Mouse (Mus musculus): Measurements from ENCODE around the gene Flad1. TPM values are rescaled to one million over a fixed set of nuclear protein-coding genes. Genes with fewer than 3 reads are reported as not detected.

The Flad1 gene
- polyA plus RNA-seq, 2 experiments: 26.8 to 32.8 TPM

- Histone ChIP-seq H3K36me3 (ENCODE audit: control insufficient read depth, insufficient read depth, low read length) (no peaks in the 10 kb centered on the region), H3K4me2 (replicated peaks; ENCODE audit: low read depth, low read length, severe bottlenecking) (no peak within 1 kb of the TSS), H3K4me3 (replicated peaks; ENCODE audit: low read length) (no peak within 1 kb of the TSS), H3K27ac (replicated peaks; ENCODE audit: low read depth, low read length) (no peak within 1 kb of the TSS), H3K9me3 (ENCODE audit: control insufficient read depth, low read length) (no peaks in the 10 kb centered on the region), H3K9ac (ENCODE audit: low read depth, low read length, severe bottlenecking) (no peak within 1 kb of the TSS), H3K4me1 (ENCODE audit: control insufficient read depth, insufficient read depth, low read length) (no peaks in the 10 kb centered on the region), H3K27me3 (ENCODE audit: control insufficient read depth, insufficient read depth, low read length) (no peaks in the 10 kb centered on the region)
- no peak for TF ChIP-seq POLR2A (IDR thresholded peaks at IDR 0.05; ENCODE audit: borderline replicate concordance, extremely low read depth, insufficient read depth, insufficient read length)
- DNase-seq (ENCODE audit: low spot score) (no peak), ATAC-seq (ENCODE audit: low FRiP score, low read depth) (no peak)
- WGBS: 83% methylated on average over 7 of the region's 7 CpGs
Observed at GRCm38 (mm10) chr3:89361675-89362074, 50.0 kb downstream of the Flad1 start, which contains the start of gene Dcst2. Gene Dcst2 (plus strand): TSS chr3:89361975.

GRCm38 (mm10) chr3:89360237-89360636 lies 51.4 kb downstream of the Flad1 start:
- no peak for DNase-seq (ENCODE audit: low spot score)
- no peaks in the 10 kb centered on the region for H3K9me3 ChIP-seq (ENCODE audit: control insufficient read depth, low read length)
- no peak overlapping the region for H3K4me2 ChIP-seq (replicated peaks; ENCODE audit: low read depth, low read length, severe bottlenecking)
- H3K27me3 ChIP-seq (ENCODE audit: control insufficient read depth, insufficient read depth, low read length): no peaks in the 10 kb centered on the region
- ATAC-seq (ENCODE audit: low FRiP score, low read depth): no peak
- WGBS: 66% methylated on average over 3 of the region's 3 CpGs
- no peak overlapping the region for H3K9ac ChIP-seq (ENCODE audit: low read depth, low read length, severe bottlenecking)
- TF ChIP-seq POLR2A (IDR thresholded peaks at IDR 0.05; ENCODE audit: borderline replicate concordance, extremely low read depth, insufficient read depth, insufficient read length): no peak
- H3K27ac ChIP-seq (replicated peaks; ENCODE audit: low read depth, low read length): no peak overlapping the region
- H3K4me1 ChIP-seq (ENCODE audit: control insufficient read depth, insufficient read depth, low read length): no peaks in the 10 kb centered on the region
- H3K36me3 ChIP-seq (ENCODE audit: control insufficient read depth, insufficient read depth, low read length): no peaks in the 10 kb centered on the region
- no peak overlapping the region for H3K4me3 ChIP-seq (replicated peaks; ENCODE audit: low read length)

- H3K4me1 ChIP-seq (ENCODE audit: control insufficient read depth, insufficient read depth, low read length): no peaks in the 10 kb centered on the region
- no peak for TF ChIP-seq POLR2A (IDR thresholded peaks at IDR 0.05; ENCODE audit: borderline replicate concordance, extremely low read depth, insufficient read depth, insufficient read length)
- no peak overlapping the region for H3K4me2 ChIP-seq (replicated peaks; ENCODE audit: low read depth, low read length, severe bottlenecking)
- WGBS: 77% methylated on average over 6 of the region's 6 CpGs
- H3K27ac ChIP-seq (replicated peaks; ENCODE audit: low read depth, low read length): no peak overlapping the region
- H3K4me3 ChIP-seq (replicated peaks; ENCODE audit: low read length): no peak overlapping the region
- no peaks in the 10 kb centered on the region for H3K36me3 ChIP-seq (ENCODE audit: control insufficient read depth, insufficient read depth, low read length)
- H3K27me3 ChIP-seq (ENCODE audit: control insufficient read depth, insufficient read depth, low read length): no peaks in the 10 kb centered on the region
- ATAC-seq (ENCODE audit: low FRiP score, low read depth): no peak
- no peak overlapping the region for H3K9ac ChIP-seq (ENCODE audit: low read depth, low read length, severe bottlenecking)
- no peaks in the 10 kb centered on the region for H3K9me3 ChIP-seq (ENCODE audit: control insufficient read depth, low read length)
- no peak for DNase-seq (ENCODE audit: low spot score)
Observed at GRCm38 (mm10) chr3:89359630-89360029, 52.0 kb downstream of the Flad1 start.

- no peak for TF ChIP-seq POLR2A (IDR thresholded peaks at IDR 0.05; ENCODE audit: borderline replicate concordance, extremely low read depth, insufficient read depth, insufficient read length)
- ATAC-seq (ENCODE audit: low FRiP score, low read depth): no peak
Observed at GRCm38 (mm10) chr3:89356029-89356428, 55.6 kb downstream of the Flad1 start.

GRCm38 (mm10) chr3:89355512-89355902 lies 56.2 kb downstream of the Flad1 start:
- no peak for ATAC-seq (ENCODE audit: low FRiP score, low read depth)
- 75% methylated on average over 6 of the region's 6 CpGs for WGBS

More at GRCm38 (mm10) chr3:89356029-89356428, 55.6 kb downstream of the Flad1 start:
- Histone ChIP-seq H3K27ac (replicated peaks; ENCODE audit: low read depth, low read length) (no peak overlapping the region), H3K36me3 (ENCODE audit: control insufficient read depth, insufficient read depth, low read length) (no peaks in the 10 kb centered on the region), H3K9ac (ENCODE audit: low read depth, low read length, severe bottlenecking) (no peak overlapping the region), H3K4me3 (replicated peaks; ENCODE audit: low read length) (no peak overlapping the region), H3K27me3 (ENCODE audit: control insufficient read depth, insufficient read depth, low read length) (no peaks in the 10 kb centered on the region), H3K4me2 (replicated peaks; ENCODE audit: low read depth, low read length, severe bottlenecking) (no peak overlapping the region), H3K4me1 (ENCODE audit: control insufficient read depth, insufficient read depth, low read length) (no peaks in the 10 kb centered on the region), H3K9me3 (ENCODE audit: control insufficient read depth, low read length) (no peaks in the 10 kb centered on the region)
- no peak for DNase-seq (ENCODE audit: low spot score)
- WGBS: 57% methylated on average over 9 of the region's 9 CpGs

More at GRCm38 (mm10) chr3:89355512-89355902, 56.2 kb downstream of the Flad1 start:
- H3K9me3 ChIP-seq (ENCODE audit: control insufficient read depth, low read length): no peaks in the 10 kb centered on the region
- H3K36me3 ChIP-seq (ENCODE audit: control insufficient read depth, insufficient read depth, low read length): no peaks in the 10 kb centered on the region
- no peak overlapping the region for H3K4me3 ChIP-seq (replicated peaks; ENCODE audit: low read length)
- H3K27me3 ChIP-seq (ENCODE audit: control insufficient read depth, insufficient read depth, low read length): no peaks in the 10 kb centered on the region
- H3K4me2 ChIP-seq (replicated peaks; ENCODE audit: low read depth, low read length, severe bottlenecking): no peak overlapping the region
- no peak for TF ChIP-seq POLR2A (IDR thresholded peaks at IDR 0.05; ENCODE audit: borderline replicate concordance, extremely low read depth, insufficient read depth, insufficient read length)
- H3K27ac ChIP-seq (replicated peaks; ENCODE audit: low read depth, low read length): no peak overlapping the region
- H3K4me1 ChIP-seq (ENCODE audit: control insufficient read depth, insufficient read depth, low read length): peaks cover 3% of the 10 kb centered on the region
- no peak overlapping the region for H3K9ac ChIP-seq (ENCODE audit: low read depth, low read length, severe bottlenecking)
- DNase-seq (ENCODE audit: low spot score): no peak
